Mouse (Mus musculus) retina, postnatal 7 days (tissue): ENCODE data around the gene Cdx2.

Experiments
- DNase-seq: peaks from one replicate; pipeline ENCODE4 v3.0.0-alpha.2; 2012; ENCODE audit warnings: low read depth, low spot score

Gene Cdx2

DNA sequence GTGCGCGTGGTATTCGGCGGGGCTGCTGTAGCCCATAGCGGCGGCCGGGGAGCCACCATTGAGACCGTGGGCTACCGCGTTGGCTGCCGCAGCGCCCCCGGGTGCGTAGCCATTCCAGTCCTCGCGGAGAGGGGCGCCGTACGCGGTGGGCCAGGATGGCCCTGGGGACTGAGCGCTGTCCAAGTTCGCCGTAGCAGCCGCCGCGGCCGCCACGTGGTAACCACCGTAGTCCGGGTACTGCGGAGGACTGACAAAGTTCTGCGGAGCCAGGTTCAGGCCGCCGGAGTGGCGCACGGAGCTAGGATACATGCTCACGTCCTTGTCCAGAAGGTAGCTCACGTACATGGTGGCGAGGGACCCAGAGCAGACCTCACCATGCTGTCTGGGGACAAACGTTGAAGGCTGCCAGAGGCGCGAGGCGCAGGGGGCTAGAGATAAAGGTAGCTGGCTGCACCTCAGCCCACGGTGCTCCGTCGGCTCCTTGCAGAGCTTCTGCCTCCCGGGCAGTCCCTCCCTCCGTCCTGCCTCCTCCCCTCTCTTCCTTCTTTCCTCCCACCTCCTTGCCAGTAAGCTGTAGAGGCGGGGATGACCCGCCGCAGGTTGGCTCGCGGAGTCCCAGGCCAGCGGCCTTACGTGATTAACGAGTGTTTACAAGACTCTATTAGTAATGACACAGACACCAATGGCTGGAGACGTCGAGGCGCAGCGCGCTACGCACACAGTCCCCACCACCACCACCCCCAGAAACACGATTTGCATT is at the start of gene Cdx2:
TSS of gene Cdx2 (minus strand) at position 633 of the 760 bp plus-strand sequence.
- no peak for DNase-seq

DNA sequence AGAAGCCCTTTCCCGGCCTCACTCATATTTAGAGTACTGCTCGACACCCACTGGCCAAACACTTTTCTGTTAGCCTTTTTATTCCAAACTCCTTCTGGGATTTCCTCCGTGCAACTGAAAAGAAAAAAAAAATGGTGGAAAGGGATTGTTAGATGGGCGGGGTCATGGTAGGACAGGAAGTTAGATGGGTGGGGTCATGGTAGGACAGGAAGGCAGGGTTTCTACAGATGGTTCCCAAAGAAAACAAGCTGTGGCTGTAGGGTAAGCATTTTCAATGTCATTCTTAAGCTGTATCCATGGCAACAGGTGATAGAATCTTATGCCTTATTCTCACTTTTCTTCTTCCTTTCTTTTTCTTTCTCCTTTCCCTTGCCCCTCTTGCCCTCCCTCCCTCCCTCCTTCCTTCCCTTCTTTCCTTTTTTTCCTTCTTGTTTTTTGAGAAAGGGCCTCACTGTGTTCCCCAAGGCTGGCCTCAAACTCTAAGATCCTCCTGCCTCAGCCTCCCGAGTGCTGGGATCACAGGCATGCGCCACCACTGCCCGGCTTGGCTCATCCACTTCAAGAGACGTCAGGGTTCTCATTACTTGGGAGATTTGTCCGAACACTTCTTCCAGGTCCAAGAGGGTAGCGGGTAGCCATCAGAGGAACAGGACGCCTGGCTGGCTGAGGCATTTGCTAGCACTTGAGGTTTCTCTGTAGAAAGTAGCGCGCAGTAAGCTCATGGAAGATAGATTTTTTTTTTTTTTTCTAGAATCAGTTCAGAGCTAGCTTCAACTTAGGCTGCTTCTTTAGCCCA is 49.4 kb upstream of the Cdx2 start:
- no peak for DNase-seq

DNA sequence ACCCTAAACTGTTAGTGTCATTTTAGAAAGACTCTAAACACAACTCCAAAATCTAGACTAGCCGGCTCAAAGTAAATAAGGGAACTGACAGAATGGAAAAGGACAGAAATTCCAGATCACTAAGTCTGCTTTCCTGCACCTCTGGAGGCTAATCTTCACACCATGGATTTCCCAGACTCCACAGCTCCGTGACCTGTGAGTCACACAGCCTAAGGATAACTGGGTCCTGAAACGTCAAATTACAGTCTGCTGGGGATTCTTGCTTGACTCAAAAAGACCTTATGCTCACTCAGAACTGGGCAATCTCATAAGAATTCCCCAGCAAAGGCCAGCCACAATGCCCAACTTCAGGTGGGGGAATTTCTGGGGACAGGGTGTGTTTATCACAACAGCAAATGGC is 48.7 kb upstream of the Cdx2 start:
- DNase-seq = no peak

DNA sequence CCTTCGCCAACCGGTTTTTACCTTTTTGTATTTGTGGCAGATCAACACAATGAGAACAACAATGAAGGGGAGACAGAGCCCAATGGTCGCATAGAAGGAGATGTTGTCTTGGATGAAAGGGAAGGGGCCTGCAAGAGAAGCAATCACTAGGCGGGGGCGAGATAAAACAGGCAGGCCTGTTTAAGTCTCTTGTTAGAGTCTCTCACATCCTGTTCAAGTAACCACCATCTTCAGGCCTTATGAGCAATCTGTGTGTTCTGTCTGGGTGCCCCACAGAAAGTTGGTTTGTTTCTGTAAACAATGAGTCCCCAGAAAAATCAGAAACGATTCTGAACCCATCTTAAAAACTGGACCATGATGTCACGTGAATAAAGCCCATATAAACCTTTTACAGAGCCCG is 47.9 kb upstream of the Cdx2 start:
- DNase-seq = no peak

DNA sequence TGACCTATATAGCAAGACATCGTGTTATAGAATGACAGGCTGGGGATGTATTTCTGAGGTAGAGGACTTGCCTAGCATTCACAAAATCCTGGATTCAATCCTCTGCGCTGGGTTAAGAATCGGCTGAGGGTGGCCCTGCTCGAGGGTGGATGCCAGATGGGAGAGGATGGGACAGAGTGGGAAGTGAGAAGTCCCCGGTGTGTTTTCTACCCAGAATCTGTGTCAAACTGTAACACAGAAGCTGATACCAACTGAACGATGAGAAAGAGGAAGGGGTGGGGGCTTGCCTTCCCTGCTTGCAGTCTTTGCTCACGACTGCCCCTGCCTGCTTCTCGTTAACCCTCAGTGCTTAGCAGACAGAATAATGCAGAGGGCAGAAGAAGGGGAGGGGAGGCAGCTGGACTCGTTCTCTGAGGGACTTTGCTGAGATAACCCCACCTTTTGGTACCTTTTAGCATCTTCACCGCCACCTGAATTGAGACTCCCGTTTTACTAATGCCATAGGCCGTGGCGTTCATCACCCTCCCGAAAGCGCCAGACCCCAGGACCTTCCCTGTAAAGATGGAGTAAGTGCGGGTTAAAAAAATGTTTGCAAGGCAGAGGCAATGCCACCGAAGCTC is 47.2 kb upstream of the Cdx2 start:
- DNase-seq = no peak

DNA sequence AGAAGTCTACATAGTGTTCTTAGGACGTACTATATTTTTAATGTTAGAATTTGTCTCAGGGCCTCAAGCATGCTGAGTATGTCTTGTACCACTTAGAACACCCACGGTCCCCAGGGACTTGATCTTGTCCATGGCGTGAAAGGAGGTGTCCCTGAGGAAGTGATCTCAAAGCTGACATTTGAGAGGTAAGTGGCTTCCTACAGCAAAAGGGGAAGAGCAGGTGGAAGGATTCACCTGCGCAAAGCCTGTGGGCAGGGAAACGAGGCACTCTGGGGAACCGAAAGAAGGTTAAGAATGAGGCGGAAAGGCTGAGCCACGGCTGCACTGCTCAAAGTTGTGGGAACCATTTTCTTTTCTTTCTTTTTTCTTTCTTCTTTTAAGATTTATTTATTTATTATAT is 44.9 kb upstream of the Cdx2 start:
- no peak for DNase-seq

DNA sequence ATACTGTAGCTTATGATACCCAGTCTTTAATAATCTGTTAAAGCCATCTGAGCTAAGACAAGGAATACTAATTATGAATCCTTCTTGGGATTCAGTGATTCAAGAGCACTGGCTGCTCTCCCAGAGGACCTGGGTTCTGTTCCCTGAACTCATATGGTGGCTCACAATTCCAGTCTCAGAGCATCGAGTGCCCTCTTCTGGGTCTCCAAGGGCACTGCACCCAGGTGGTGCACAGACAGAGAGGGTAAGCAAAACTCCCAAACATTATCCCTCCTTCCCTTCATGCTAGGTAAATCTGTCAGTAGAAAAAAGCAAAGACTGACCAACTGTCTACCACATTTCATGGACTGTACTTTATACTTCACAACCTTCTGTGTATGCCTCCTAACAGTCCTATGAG is 38.9 kb upstream of the Cdx2 start:
- no peak for DNase-seq

DNA sequence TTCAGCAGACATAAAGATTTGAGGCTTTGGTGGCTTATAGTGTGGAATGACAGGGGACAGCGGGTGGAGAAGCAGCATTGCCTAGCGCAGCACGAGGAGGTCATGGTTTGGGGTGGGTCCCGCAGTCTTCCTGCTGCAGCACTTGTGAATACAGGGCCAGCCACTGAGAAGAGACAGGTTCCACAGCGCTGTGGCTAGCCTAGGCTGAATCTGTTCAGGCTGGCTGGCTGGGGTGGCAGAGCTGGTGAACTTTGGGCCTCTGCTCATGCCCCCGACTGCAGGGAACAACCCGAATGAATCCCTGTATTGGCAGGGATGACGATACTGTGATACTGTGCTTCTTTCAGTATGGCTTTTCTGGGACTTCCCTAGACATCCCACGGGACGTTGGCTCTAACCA is 36.8 kb upstream of the Cdx2 start:
- no peak for DNase-seq

DNA sequence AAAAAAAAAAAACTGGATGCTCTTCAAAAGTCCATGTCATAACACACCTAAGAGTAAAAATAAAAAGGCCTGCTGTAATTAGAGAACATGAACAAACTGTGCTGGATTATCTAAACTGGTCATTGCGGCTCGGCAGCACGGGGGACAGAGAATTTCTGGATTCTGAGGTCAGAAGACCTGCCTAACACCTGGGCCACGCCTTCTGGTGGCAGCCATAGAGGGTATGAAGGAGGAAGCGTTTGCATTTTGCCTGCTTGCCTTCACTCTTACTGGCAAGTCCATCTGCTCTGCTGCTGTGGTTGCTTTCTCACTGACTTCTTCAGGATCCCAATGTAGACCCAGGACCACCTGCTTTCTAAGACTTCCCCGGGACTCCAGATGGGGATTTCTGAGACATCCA is 35.8 kb upstream of the Cdx2 start:
- no peak for DNase-seq

DNA sequence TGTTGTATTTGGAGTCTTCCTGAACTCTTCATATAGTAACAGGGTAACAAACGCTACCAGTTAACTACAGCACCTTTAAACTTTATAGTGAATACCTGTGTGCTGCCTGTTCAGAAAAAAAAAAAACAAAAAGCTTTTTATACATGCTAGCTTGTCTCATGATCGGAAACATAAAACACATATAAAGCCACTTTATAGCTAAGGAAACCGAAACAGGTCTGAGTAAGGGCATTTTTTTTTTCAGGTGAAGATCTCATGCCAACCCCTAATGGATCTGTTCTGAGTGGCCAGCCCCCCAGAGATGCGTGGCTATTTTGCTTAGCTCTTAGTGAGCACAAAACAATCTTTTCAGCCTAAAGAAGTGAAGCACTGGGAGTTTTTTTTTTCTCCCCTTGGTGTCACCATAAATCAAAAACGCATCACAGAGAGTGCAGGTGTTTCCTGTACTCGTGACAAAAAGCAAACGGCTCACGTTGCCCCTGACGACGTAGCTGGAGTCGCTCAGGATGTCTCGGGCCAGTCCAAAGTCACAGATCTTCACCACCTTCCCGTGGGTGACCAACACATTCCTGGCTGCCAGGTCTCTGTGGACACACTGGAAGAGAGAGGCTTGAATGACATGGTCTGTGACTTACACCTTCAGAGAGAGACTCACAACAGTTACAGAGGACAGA is 33.8 kb upstream of the Cdx2 start:
- DNase-seq = no peak

DNA sequence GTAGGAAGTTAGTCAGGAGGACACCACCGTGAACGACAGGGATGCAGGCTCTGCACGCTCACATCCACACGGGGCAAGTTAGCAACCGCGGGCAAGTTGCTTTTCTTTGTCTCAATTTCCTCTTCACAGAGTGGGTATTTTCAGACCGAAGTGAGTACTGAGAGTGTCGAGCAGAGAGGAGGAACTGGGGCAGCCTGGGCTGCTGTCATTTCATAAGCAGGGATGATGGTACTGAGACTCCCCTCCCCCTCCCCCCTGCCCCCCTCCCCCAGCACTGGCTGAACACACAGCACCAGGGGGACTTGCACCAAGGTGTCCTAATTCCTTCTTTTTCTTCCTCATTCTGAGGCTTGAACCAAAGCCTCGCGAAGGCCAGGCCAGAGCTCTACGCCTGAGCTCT is 32.5 kb upstream of the Cdx2 start:
- no peak for DNase-seq

DNA sequence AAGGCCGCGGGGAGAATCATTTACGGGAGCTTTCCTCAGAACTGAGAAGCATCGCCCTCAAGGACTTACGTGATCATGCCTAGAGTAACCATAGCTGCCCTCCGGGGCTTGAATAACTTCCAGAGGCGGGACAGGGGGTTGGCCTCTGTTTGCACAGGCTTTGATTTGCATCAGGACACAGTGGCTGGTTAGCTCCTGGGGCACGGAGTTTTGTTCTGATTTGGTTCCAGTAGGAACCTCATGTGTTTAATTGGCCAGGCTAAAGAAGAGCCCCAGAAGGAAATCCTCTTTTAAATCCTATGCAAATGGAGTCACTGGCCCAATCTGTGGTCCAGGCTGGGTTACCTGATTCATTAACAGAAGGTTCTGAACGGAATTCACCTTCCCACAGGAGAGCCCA is 31.9 kb upstream of the Cdx2 start:
- no peak for DNase-seq

DNA sequence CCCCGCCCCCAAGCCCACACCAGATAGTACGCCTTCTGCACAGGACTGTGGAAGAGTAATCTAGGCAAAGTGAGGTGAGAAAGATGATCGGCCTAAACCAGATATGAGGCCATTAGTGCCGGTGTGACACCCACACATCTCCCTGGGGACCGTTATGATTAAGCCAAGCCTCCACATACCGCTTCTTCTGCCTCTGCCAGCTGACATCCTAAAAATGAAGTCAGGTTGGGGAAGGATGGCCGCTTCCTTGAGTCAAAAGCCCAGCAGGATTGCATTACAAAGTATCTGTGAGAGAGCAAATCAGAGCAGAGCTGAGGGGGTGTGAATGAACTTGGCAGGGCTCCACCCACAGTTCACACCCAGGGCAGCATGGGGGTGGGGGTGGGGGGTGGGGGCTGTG is 25.6 kb upstream of the Cdx2 start:
- no peak for DNase-seq

DNA sequence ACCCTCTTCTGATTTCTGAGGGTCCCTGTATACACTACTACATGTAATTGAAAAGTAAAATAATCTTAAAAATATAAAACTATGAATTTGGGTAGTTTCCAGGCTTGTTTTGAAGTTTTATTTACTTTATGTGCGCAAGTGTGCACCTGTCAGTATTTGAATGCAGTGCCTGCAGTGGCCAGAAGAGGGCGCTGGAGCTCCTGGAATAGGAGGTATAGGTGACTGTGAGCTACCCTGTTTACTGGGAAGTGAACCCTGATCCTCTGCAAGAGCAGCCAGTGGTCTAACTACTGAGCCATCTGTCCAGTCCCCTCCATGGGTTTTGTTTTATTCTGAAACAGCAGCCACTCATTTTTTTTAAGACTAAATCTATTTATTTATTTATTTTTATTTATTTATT is 24.5 kb upstream of the Cdx2 start:
- no peak for DNase-seq

DNA sequence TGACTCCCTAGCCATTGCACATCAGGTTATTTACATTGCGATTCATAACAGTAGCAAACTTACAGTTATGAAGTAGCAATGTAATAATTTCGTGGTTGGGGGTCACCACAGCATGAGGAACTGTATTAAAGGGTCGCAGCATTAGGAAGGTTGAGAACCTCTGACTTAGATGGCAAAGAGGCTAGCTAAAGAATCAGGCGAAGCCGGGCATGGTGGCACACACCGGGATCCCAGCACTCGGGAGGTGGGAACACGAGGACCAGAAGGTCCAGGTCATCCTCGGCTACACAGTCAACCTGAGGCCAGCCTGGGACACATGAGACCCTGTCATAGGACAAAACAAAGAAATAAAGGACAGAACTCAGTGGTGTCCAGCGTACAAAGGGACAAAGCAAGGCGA is 22.9 kb upstream of the Cdx2 start:
- no peak for DNase-seq

DNA sequence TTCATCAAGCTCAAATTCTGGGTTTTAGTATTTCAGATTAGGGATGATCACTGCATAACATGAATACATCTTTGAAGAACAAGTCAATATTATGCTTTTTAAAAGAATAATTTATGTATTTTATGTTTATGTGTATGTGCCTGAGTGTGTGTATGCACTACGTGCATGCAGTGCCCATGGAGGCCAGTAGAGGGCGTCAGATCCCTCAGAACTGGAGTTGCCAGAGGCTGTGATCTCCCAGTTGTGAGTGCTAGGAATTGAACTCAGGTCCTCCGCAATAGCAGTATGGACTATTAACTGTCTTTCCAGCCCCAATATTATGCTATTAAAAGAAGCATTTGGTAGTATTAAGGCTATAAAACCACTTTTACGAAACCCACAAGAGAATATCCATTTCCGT is 20.6 kb upstream of the Cdx2 start:
- no peak for DNase-seq

DNA sequence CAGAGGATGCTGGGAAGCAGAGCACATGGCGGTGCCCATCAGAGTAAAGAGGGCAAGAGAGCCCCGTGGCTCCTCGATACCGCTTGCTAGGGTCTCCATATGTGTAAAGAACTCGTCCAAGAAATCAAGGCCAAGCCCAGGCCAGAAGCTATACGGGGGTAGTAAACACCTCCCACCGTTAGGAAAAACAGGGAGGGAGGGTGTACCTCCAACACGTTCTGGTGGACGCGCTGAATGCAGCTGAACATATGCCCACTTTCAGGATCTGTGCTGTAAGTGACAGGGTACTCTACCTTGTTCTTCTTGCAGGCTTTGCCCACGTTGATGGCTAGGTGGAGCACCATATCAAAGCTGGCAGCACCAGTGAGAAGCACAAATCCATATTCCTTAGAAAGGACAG is 18.9 kb upstream of the Cdx2 start:
- DNase-seq = no peak

DNA sequence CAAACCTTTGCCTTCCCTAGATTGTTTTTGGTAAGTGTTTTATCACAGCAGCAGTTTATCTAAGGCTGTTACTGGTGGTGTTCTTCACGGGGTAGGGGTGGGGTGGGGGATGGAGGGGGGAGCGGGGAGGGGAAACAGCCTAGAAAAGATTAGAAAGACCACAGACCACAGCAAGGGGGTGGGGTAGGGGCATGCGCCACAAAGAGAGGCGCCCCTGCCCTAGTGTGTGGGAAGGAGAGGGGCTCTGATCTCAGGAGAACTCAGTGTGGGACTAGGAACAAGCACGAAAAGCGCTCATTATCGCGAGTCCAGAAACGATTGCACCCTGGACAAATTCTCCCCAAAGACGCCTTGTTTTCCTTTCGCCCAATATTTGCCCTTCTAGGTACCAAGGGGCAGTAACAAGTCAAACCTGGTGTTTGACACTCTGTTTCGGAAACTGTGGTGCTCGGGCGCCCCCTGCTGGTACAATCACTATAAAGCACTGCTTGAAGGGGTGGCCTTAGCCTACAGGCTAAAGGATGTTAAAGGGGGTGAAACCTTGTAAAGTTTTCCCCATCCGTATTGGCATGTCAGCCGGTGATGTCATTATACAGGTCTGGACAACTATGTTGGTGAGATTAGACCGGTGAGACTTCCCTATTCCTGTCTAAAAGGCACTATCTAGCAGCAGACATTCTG is 16.3 kb upstream of the Cdx2 start:
- DNase-seq = peak; percentile 50

DNA sequence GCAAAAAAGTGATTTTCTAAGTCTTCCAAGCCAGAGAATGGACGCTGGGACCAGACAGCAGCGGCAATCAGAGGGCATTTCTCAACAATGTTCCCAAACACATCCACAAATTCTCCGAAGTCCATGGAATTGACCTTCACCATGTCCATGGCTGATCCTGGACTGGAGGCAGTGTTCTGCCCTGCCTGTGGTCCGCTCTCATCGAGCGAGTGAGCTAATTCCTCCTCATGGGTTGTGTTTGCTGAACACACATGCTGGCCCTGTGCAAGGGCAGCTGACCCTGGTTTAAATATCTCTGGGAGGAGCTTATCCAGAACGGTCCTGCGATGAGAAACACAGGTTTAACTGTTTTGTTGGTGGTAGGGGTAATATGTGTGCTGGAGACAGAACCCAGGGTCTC is 15.1 kb upstream of the Cdx2 start, which contains the start of gene Urad:
TSS of gene Urad (minus strand) at position 258 of the 400 bp plus-strand sequence.
- no peak for DNase-seq

DNA sequence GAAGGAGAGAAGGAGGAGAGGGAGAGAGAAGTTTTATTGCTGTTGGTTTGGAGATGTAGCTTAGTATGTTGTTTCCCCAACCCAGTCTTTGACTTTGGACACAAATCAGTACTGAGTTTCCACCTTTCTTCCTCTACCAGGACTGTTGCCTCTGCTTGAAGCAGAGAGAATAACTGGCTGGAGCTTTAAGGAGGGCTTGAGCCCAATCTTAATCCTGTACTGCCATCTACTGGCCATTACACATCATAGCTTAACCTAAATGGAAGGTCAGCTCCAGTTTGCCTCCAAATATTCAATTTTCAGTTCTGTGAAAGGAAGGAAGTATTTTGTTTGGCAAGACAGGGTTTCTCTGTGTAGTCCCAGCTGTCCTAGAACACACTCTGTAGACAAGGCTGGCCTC is 12.6 kb upstream of the Cdx2 start:
- peak; percentile 67 for DNase-seq

DNA sequence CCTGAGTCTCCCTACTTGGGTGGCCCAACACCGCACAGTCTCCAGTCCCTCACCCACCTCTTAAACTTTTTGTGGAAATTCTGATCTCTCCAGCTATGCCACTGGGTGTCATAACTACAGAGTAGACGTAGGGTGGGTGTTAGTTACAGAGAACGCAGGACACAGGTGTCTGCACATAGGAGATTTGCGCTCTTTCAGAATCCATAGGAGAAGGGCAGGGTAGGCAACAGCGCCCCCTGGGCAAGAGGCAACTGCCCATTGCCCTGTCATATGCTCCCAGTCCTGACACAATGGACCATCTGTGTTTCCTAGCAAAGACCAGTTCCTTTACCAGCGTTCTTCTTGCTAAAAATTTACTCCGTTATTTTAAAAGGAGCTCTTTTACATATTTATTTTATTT is 10.9 kb upstream of the Cdx2 start:
- DNase-seq = no peak

DNA sequence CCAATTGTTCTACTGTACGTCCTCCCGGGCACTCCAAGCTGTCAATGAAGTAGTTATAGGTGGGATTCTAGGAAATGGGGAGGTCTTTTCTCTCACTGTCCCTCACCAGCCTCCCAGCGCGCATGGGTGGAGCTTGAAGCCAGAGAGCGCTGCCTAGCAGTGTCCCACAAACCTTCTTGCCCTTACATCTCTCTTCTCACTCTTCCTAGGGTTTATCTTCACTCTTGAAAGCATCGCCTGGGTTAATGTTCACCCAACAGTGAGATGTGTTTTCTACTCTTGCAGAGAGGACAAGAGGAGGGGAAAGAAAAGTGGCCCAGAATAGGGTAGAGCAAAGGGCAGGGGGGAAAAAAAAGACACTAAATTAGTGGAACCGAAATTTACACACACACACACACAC is 10.3 kb upstream of the Cdx2 start:
- DNase-seq = no peak
